Comparison of ENCODE assay signal across 8 mouse cellular contexts in genomic region chr9:108305629-108306520, GRCm38 (mm10). TPM values are rescaled to one million over a fixed set of nuclear protein-coding genes. Genes with fewer than 3 reads are reported as not detected.
A peak's percentile ranks its signal among the peaks of the same experiment; 100 is the strongest.
DNase-seq lines count a peak whose midpoint lies in the region; ATAC-seq and TF ChIP-seq lines count a peak whose summit lies in the region.

Gene Rhoa, plus strand, starts transcription at chr9:108306129.
Gene Tcta, minus strand, starts transcription at chr9:108306160.

- H3K4me2 ChIP-seq in forebrain, embryonic 12.5 days = peak within 1 kb of the TSS; percentile 90
- H3K4me2 ChIP-seq in heart, postnatal 0 days (ENCODE audit: low read depth, low read length) = peak within 1 kb of the TSS; percentile 93
- peak within 1 kb of the TSS; percentile 56 for H3K4me2 ChIP-seq in liver, embryonic 16.5 days (ENCODE audit: low read depth, low read length)
- peak within 1 kb of the TSS; percentile 76 for H3K4me2 ChIP-seq in neural tube, embryonic 13.5 days

- peak within 1 kb of the TSS; percentile 96 for H3K9ac ChIP-seq in forebrain, embryonic 12.5 days
- peak within 1 kb of the TSS; percentile 93 for H3K9ac ChIP-seq in heart, postnatal 0 days (replicated peaks; ENCODE audit: low read depth, low read length)
- H3K9ac ChIP-seq in liver, embryonic 16.5 days (ENCODE audit: low read depth, low read length) = peak within 1 kb of the TSS; percentile 98
- peak within 1 kb of the TSS; percentile 91 for H3K9ac ChIP-seq in neural tube, embryonic 13.5 days

- peak; percentile 99 for DNase-seq in c-Kit-positive CD71-positive TER-119-positive erythroid progenitor cells, embryonic 14.5 days (ENCODE audit: low spot score)
- peak; percentile 100 for DNase-seq in heart, postnatal 0 days (ENCODE audit: low spot score)
- peak; percentile 96 to 99 for DNase-seq in kidney, postnatal 4 days

- H3K27ac ChIP-seq in forebrain, embryonic 12.5 days = peak within 1 kb of the TSS; percentile 100
- H3K27ac ChIP-seq in heart, postnatal 0 days (ENCODE audit: low read depth) = peak within 1 kb of the TSS; percentile 99
- H3K27ac ChIP-seq in liver, embryonic 16.5 days (ENCODE audit: low read length) = peak within 1 kb of the TSS; percentile 100
- H3K27ac ChIP-seq in neural tube, embryonic 13.5 days (replicated peaks) = peak within 1 kb of the TSS; percentile 98
- H3K27ac ChIP-seq in testis, adult 2 months (ENCODE audit: control insufficient read depth, insufficient read depth, low read depth, low read length) = peak within 1 kb of the TSS; percentile 99

- TF ChIP-seq POLR2A in testis, adult 2 months (IDR thresholded peaks at IDR 0.05; ENCODE audit: control insufficient read depth, low read depth, low read length) = peak; percentile 93

- peaks cover 52% of the 10 kb centered on the region for H3K36me3 ChIP-seq in E14TG2a.4 (ENCODE audit: insufficient read depth, low read length)
- peaks cover 26% of the 10 kb centered on the region for H3K36me3 ChIP-seq in forebrain, embryonic 12.5 days (replicated peaks)
- H3K36me3 ChIP-seq in heart, postnatal 0 days (replicated peaks; ENCODE audit: control insufficient read depth, insufficient read depth, low read length) = peaks cover 23% of the 10 kb centered on the region
- peaks cover 8% of the 10 kb centered on the region; the same call in 1 of the 2 replicates for H3K36me3 ChIP-seq in liver, embryonic 16.5 days (ENCODE audit: control insufficient read depth, insufficient read depth)
- H3K36me3 ChIP-seq in neural tube, embryonic 13.5 days = peaks cover 30% of the 10 kb centered on the region
- H3K36me3 ChIP-seq in testis, adult 2 months (ENCODE audit: control insufficient read depth, insufficient read depth, low read length) = peaks cover 1% of the 10 kb centered on the region

- H3K4me3 ChIP-seq in E14TG2a.4 (replicated peaks; ENCODE audit: low read length) = peak within 1 kb of the TSS; percentile 92
- peak within 1 kb of the TSS; percentile 94 for H3K4me3 ChIP-seq in forebrain, embryonic 12.5 days (replicated peaks)
- H3K4me3 ChIP-seq in heart, postnatal 0 days (ENCODE audit: low read depth, low read length) = peak within 1 kb of the TSS; percentile 88
- H3K4me3 ChIP-seq in liver, embryonic 16.5 days (ENCODE audit: low read depth, low read length) = peak within 1 kb of the TSS; percentile 88
- H3K4me3 ChIP-seq in neural tube, embryonic 13.5 days = peak within 1 kb of the TSS; percentile 90
- peak within 1 kb of the TSS; percentile 96 for H3K4me3 ChIP-seq in testis, adult 2 months (ENCODE audit: control insufficient read depth, low read depth, low read length)

- ATAC-seq in forebrain, embryonic 12.5 days (ENCODE audit: low FRiP score) = peak; percentile 97
- peak; percentile 93 for ATAC-seq in heart, postnatal 0 days (ENCODE audit: insufficient read depth, low read depth)
- peak; percentile 90 for ATAC-seq in liver, embryonic 16.5 days (ENCODE audit: low read depth)
- ATAC-seq in neural tube, embryonic 13.5 days (ENCODE audit: low read depth) = peak; percentile 98

- no peaks in the 10 kb centered on the region for H3K27me3 ChIP-seq in E14TG2a.4 (ENCODE audit: insufficient read depth, low read length)
- H3K27me3 ChIP-seq in forebrain, embryonic 12.5 days = no peaks in the 10 kb centered on the region
- H3K27me3 ChIP-seq in heart, postnatal 0 days (ENCODE audit: control insufficient read depth, insufficient read depth, low read length) = no peaks in the 10 kb centered on the region
- no peaks in the 10 kb centered on the region for H3K27me3 ChIP-seq in liver, embryonic 16.5 days (ENCODE audit: control insufficient read depth, insufficient read depth, low read depth, low read length)
- H3K27me3 ChIP-seq in neural tube, embryonic 13.5 days = no peaks in the 10 kb centered on the region
- no peaks in the 10 kb centered on the region for H3K27me3 ChIP-seq in testis, adult 2 months (ENCODE audit: control insufficient read depth, insufficient read depth, low read length)

- H3K4me1 ChIP-seq in E14TG2a.4 (replicated peaks; ENCODE audit: low read depth, low read length) = peaks cover 60% of the 10 kb centered on the region
- peaks cover 38% of the 10 kb centered on the region for H3K4me1 ChIP-seq in forebrain, embryonic 12.5 days
- H3K4me1 ChIP-seq in heart, postnatal 0 days (ENCODE audit: control insufficient read depth, insufficient read depth) = peaks cover 19% of the 10 kb centered on the region
- H3K4me1 ChIP-seq in liver, embryonic 16.5 days (ENCODE audit: control insufficient read depth, low read depth, low read length) = peaks cover 32% of the 10 kb centered on the region
- H3K4me1 ChIP-seq in neural tube, embryonic 13.5 days (replicated peaks) = peaks cover 51% of the 10 kb centered on the region
- peaks cover 4% of the 10 kb centered on the region for H3K4me1 ChIP-seq in testis, adult 2 months (ENCODE audit: control insufficient read depth, insufficient read depth, low read length)

- under 1% methylated on average over 81 of the region's 81 CpGs for WGBS in forebrain, embryonic 12.5 days
- under 1% methylated on average over 70 of the region's 81 CpGs for WGBS in heart, postnatal 0 days
- WGBS in liver, embryonic 16.5 days (ENCODE audit: insufficient replicate concordance) = under 1% methylated on average over 77 of the region's 81 CpGs
- under 1% methylated on average over 75 of the region's 81 CpGs for WGBS in neural tube, embryonic 13.5 days

- no peaks in the 10 kb centered on the region for H3K9me3 ChIP-seq in E14TG2a.4 (ENCODE audit: low read length)
- H3K9me3 ChIP-seq in forebrain, embryonic 12.5 days = no peaks in the 10 kb centered on the region
- H3K9me3 ChIP-seq in heart, postnatal 0 days (replicated peaks; ENCODE audit: control insufficient read depth, low read length) = no peaks in the 10 kb centered on the region
- H3K9me3 ChIP-seq in liver, embryonic 16.5 days (replicated peaks; ENCODE audit: control insufficient read depth, low read length) = no peaks in the 10 kb centered on the region
- H3K9me3 ChIP-seq in neural tube, embryonic 13.5 days = no peaks in the 10 kb centered on the region

- TF ChIP-seq EP300 in heart, postnatal 0 days (IDR thresholded peaks at IDR 0.05; ENCODE audit: low read depth) = no peak; the same call in 1 of the 2 replicates

- no peak for TF ChIP-seq CTCF in E14TG2a.4 (conservative IDR thresholded peaks at IDR 0.05; ENCODE audit: low read length)
- TF ChIP-seq CTCF in heart, postnatal 0 days (IDR thresholded peaks at IDR 0.05; ENCODE audit: low read depth) = no peak; the same call in 1 of the 2 replicates
- no peak for TF ChIP-seq CTCF in testis, adult 2 months (IDR thresholded peaks at IDR 0.05; ENCODE audit: control insufficient read depth, insufficient read depth, insufficient replicate concordance, low read depth, low read length)

RNA-seq across cellular contexts. Expression of gene Rhoa, which starts in this region (rescaled TPM):
- 331 and 341 TPM in 2 replicates for polyA plus RNA-seq in forebrain, embryonic 12.5 days (2016; fragmentation: Nextera tagmentation; extraction: Ambion mirVana)
- 167 and 207 TPM in 2 replicates for total RNA-seq in heart, postnatal 0 days (2014; rRNA removed; ENCODE audit: low replicate concordance)
- 326 and 332 TPM in 2 replicates for polyA plus RNA-seq in heart, postnatal 0 days (2015; fragmentation: Nextera tagmentation; extraction: Ambion mirVana)
- 190 and 213 TPM in 2 replicates for polyA plus RNA-seq in liver, embryonic 16.5 days (2015; fragmentation: Nextera tagmentation; extraction: Ambion mirVana)
- polyA plus RNA-seq in neural tube, embryonic 13.5 days (2015; fragmentation: Nextera tagmentation; extraction: Ambion mirVana) = 309 and 338 TPM in 2 replicates
- 34.8 and 40.5 TPM in 2 replicates for polyA plus RNA-seq in testis, adult 2 months (2012; rRNA removed)

RNA-seq across cellular contexts. Expression of gene Tcta, which starts in this region (rescaled TPM):
- polyA plus RNA-seq in forebrain, embryonic 12.5 days (2016; fragmentation: Nextera tagmentation; extraction: Ambion mirVana) = 30.5 and 30.7 TPM in 2 replicates
- total RNA-seq in heart, postnatal 0 days (2014; rRNA removed; ENCODE audit: low replicate concordance) = 46.1 and 46.9 TPM in 2 replicates
- 42.1 and 49.9 TPM in 2 replicates for polyA plus RNA-seq in heart, postnatal 0 days (2015; fragmentation: Nextera tagmentation; extraction: Ambion mirVana)
- 14.9 and 15.2 TPM in 2 replicates for polyA plus RNA-seq in liver, embryonic 16.5 days (2015; fragmentation: Nextera tagmentation; extraction: Ambion mirVana)
- polyA plus RNA-seq in neural tube, embryonic 13.5 days (2015; fragmentation: Nextera tagmentation; extraction: Ambion mirVana) = 51.9 and 62.2 TPM in 2 replicates
- 40.4 and 42.0 TPM in 2 replicates for polyA plus RNA-seq in testis, adult 2 months (2012; rRNA removed)

Comparison
In these comparisons a context has a peak if more than half of its experiments do, and no peak if none do; other contexts are left out.
1. Peak in every context shown above with its lines: DNase-seq, ATAC-seq, H3K4me3 ChIP-seq and H3K27ac ChIP-seq.